Mouse (Mus musculus): ENCODE data around the gene Ttc28. TPM values are rescaled to one million over a fixed set of nuclear protein-coding genes. Genes with fewer than 3 reads are reported as not detected.
"Not testable (repeated sequence)": the region's sequence is repeated elsewhere in the genome, so short reads cannot be mapped to it uniquely, and the experiment has no call there.

Gene Ttc28
- total RNA-seq, 2 experiments from 2014 or later = 9.3 to 9.8 TPM

GRCm38 (mm10) chr5:111226486-111226885, 346.9 kb downstream of the Ttc28 start:
- DNase-seq (ENCODE audit: low spot score in 2 of 2) = no peak

GRCm38 (mm10) chr5:111227850-111228249, 348.2 kb downstream of the Ttc28 start:
- DNase-seq (ENCODE audit: low spot score in 2 of 2) = no peak

- DNase-seq (ENCODE audit: low spot score in 2 of 2) = peak; percentile 50 to 62
Observed at GRCm38 (mm10) chr5:111228302-111229040, 348.9 kb downstream of the Ttc28 start.

GRCm38 (mm10) chr5:111229041-111229394, 349.4 kb downstream of the Ttc28 start:
- DNase-seq (ENCODE audit: low spot score in 2 of 2) = no peak

GRCm38 (mm10) chr5:111229671-111230070, 350.1 kb downstream of the Ttc28 start:
- no peak for DNase-seq (ENCODE audit: low spot score in 2 of 2)

- no peak for DNase-seq (ENCODE audit: low spot score in 2 of 2)
Observed at GRCm38 (mm10) chr5:111231044-111231443, 351.4 kb downstream of the Ttc28 start.

- DNase-seq (ENCODE audit: low spot score in 2 of 2) = no peak
Observed at GRCm38 (mm10) chr5:111231769-111232168, 352.2 kb downstream of the Ttc28 start.

- no peak for DNase-seq (ENCODE audit: low spot score in 2 of 2)
Observed at GRCm38 (mm10) chr5:111233022-111233709, 353.6 kb downstream of the Ttc28 start.

GRCm38 (mm10) chr5:111235131-111235530, 355.5 kb downstream of the Ttc28 start:
- no peak for DNase-seq (ENCODE audit: low spot score in 2 of 2)

GRCm38 (mm10) chr5:111237176-111237636, 357.6 kb downstream of the Ttc28 start:
- DNase-seq (ENCODE audit: low spot score in 2 of 2) = no peak

GRCm38 (mm10) chr5:111239223-111239622, 359.6 kb downstream of the Ttc28 start:
- no peak for DNase-seq (ENCODE audit: low spot score in 2 of 2)

GRCm38 (mm10) chr5:111243447-111244040, 363.9 kb downstream of the Ttc28 start:
- no peak for DNase-seq (ENCODE audit: low spot score in 2 of 2)

GRCm38 (mm10) chr5:111244061-111244460, 364.5 kb downstream of the Ttc28 start:
- no peak for DNase-seq (ENCODE audit: low spot score in 2 of 2)

- no peak for DNase-seq (ENCODE audit: low spot score in 2 of 2)
Observed at GRCm38 (mm10) chr5:111247571-111248265, 368.1 kb downstream of the Ttc28 start.

- no peak for DNase-seq (ENCODE audit: low spot score in 2 of 2)
Observed at GRCm38 (mm10) chr5:111252147-111252546, 372.5 kb downstream of the Ttc28 start.

GRCm38 (mm10) chr5:111254362-111254761, 374.8 kb downstream of the Ttc28 start:
- peak in 1 of 2 experiments; percentile 22 for DNase-seq (ENCODE audit: low spot score in 2 of 2)

- DNase-seq (ENCODE audit: low spot score in 2 of 2) = no peak
Observed at GRCm38 (mm10) chr5:111254781-111255180, 375.2 kb downstream of the Ttc28 start.

- DNase-seq (ENCODE audit: low spot score in 2 of 2) = no peak
Observed at GRCm38 (mm10) chr5:111256181-111256580, 376.6 kb downstream of the Ttc28 start.

GRCm38 (mm10) chr5:111257127-111257526, 377.5 kb downstream of the Ttc28 start:
- peak; percentile 72 to 76 for DNase-seq (ENCODE audit: low spot score in 2 of 2)

- DNase-seq (ENCODE audit: low spot score in 2 of 2) = not testable (repeated sequence)
Observed at GRCm38 (mm10) chr5:111261162-111261561, 381.6 kb downstream of the Ttc28 start.

Measured in left cerebral cortex, adult 18-20 months (tissue).